Mouse (Mus musculus): Measurements from ENCODE around the gene Ugt1a2. TPM values are rescaled to one million over a fixed set of nuclear protein-coding genes. Genes with fewer than 3 reads are reported as not detected.

Ugt1a2 gene
- total RNA-seq, 2 experiments from 2014 or later, result not detected

- DNase-seq, result peak; percentile 7
- intact Hi-C loops (cut with DNase I; ENCODE audit: low total_unique reads), result no loop called here
These were observed 31.6 kb downstream of the Ugt1a2 start for GRCm38 (mm10) chr1:88231803-88232499.

- DNase-seq, result peak; percentile 1
- intact Hi-C loops (cut with DNase I; ENCODE audit: low total_unique reads), result no loop called here
These were observed 32.4 kb downstream of the Ugt1a2 start for GRCm38 (mm10) chr1:88232664-88233380.

GRCm38 (mm10) chr1:88233421-88234247 lies 33.2 kb downstream of the Ugt1a2 start:
- intact Hi-C loops (cut with DNase I; ENCODE audit: low total_unique reads), result no loop called here
- DNase-seq, result peak; percentile 44

- intact Hi-C loops (cut with DNase I; ENCODE audit: low total_unique reads), result no loop called here
- peak; percentile 7 for DNase-seq
These were observed 33.8 kb downstream of the Ugt1a2 start for GRCm38 (mm10) chr1:88234248-88234610.

GRCm38 (mm10) chr1:88234646-88235045 lies 34.2 kb downstream of the Ugt1a2 start:
- intact Hi-C loops (cut with DNase I; ENCODE audit: low total_unique reads), result no loop called here

GRCm38 (mm10) chr1:88235046-88235893 lies 34.9 kb downstream of the Ugt1a2 start:
- no peak for DNase-seq
- intact Hi-C loops (cut with DNase I; ENCODE audit: low total_unique reads), result no loop called here

More at GRCm38 (mm10) chr1:88234646-88235045, 34.2 kb downstream of the Ugt1a2 start:
- DNase-seq, result peak; percentile 22

- intact Hi-C loops (cut with DNase I; ENCODE audit: low total_unique reads), result no loop called here
- no peak for DNase-seq
These were observed 35.6 kb downstream of the Ugt1a2 start for GRCm38 (mm10) chr1:88235894-88236415.

GRCm38 (mm10) chr1:88237311-88237710 lies 36.9 kb downstream of the Ugt1a2 start:
- intact Hi-C loops (cut with DNase I; ENCODE audit: low total_unique reads), result no loop called here
- DNase-seq, result no peak

- DNase-seq, result no peak
- intact Hi-C loops (cut with DNase I; ENCODE audit: low total_unique reads), result no loop called here
These were observed 38.4 kb downstream of the Ugt1a2 start for GRCm38 (mm10) chr1:88238771-88239170.

- peak; percentile 8 for DNase-seq
- intact Hi-C loops (cut with DNase I; ENCODE audit: low total_unique reads), result no loop called here
These were observed 39.7 kb downstream of the Ugt1a2 start for GRCm38 (mm10) chr1:88240072-88240471.

GRCm38 (mm10) chr1:88240579-88240978 lies 40.2 kb downstream of the Ugt1a2 start:
- intact Hi-C loops (cut with DNase I; ENCODE audit: low total_unique reads), result no loop called here
- DNase-seq, result no peak

GRCm38 (mm10) chr1:88243861-88244260 lies 43.5 kb downstream of the Ugt1a2 start:
- no peak for DNase-seq

GRCm38 (mm10) chr1:88245881-88246280 lies 45.5 kb downstream of the Ugt1a2 start:
- intact Hi-C loops (cut with DNase I; ENCODE audit: low total_unique reads), result no loop called here
- DNase-seq, result no peak

More at GRCm38 (mm10) chr1:88243861-88244260, 43.5 kb downstream of the Ugt1a2 start:
- intact Hi-C loops (cut with DNase I; ENCODE audit: low total_unique reads), result no loop called here

- DNase-seq, result no peak
- intact Hi-C loops (cut with DNase I; ENCODE audit: low total_unique reads), result no loop called here
These were observed 46.0 kb downstream of the Ugt1a2 start for GRCm38 (mm10) chr1:88246386-88246785.

- intact Hi-C loops (cut with DNase I; ENCODE audit: low total_unique reads), result no loop called here
- DNase-seq, result no peak
These were observed 47.3 kb downstream of the Ugt1a2 start for GRCm38 (mm10) chr1:88247660-88248059.

GRCm38 (mm10) chr1:88248658-88249057 lies 48.3 kb downstream of the Ugt1a2 start:
- no peak for DNase-seq
- intact Hi-C loops (cut with DNase I; ENCODE audit: low total_unique reads), result no loop called here

- intact Hi-C loops (cut with DNase I; ENCODE audit: low total_unique reads), result no loop called here
- no peak for DNase-seq
These were observed 49.2 kb downstream of the Ugt1a2 start for GRCm38 (mm10) chr1:88249596-88249995.

- DNase-seq, result no peak
- intact Hi-C loops (cut with DNase I; ENCODE audit: low total_unique reads), result no loop called here
These were observed 49.6 kb downstream of the Ugt1a2 start for GRCm38 (mm10) chr1:88250023-88250422.

- intact Hi-C loops (cut with DNase I; ENCODE audit: low total_unique reads), result no loop called here
- no peak for DNase-seq
These were observed 52.7 kb downstream of the Ugt1a2 start for GRCm38 (mm10) chr1:88253106-88253505.
